Mouse (Mus musculus) kidney, embryonic 16.5 days (tissue): ENCODE data around the gene Clec2g. TPM values are rescaled to one million over a fixed set of nuclear protein-coding genes. Genes with fewer than 3 reads are reported as not detected.

Source experiments
- ATAC-seq: fragments of 200-750 bp; cut with Nextera tagmentation; 2 replicates; pipeline ENCODE4 v1.8.0; 2017; ENCODE audit warnings: moderate TSS enrichment; ENCODE audit not compliant: low FRiP score, low TSS enrichment
- H3K27ac ChIP-seq: fragments of 300-500 bp; sonication (generic); 2 replicates; pipeline ENCODE4 v1.5.1; 2014; ENCODE audit warnings: low read length
- H3K27me3 ChIP-seq: fragments of 300-500 bp; sonication (generic); 2 replicates; pipeline ENCODE4 v1.6.1; 2014; ENCODE audit warnings: low read length, control low read depth, mixed read lengths; ENCODE audit not compliant: insufficient read depth
- H3K36me3 ChIP-seq: fragments of 300-500 bp; sonication (generic); 2 replicates; pipeline ENCODE4 v1.6.1; 2014; ENCODE audit warnings: low read length, control low read depth, mixed read lengths; ENCODE audit not compliant: insufficient read depth
- H3K4me1 ChIP-seq: fragments of 300-500 bp; sonication (generic); 2 replicates; pipeline ENCODE4 v1.6.1; 2014; ENCODE audit warnings: low read length, control low read depth, mixed read lengths; ENCODE audit not compliant: insufficient read depth
- H3K4me2 ChIP-seq: fragments of 300-500 bp; sonication (generic); replicated peaks from 2 replicates; pipeline ENCODE4 v1.6.1; 2014; ENCODE audit warnings: low read depth, low read length
- H3K4me3 ChIP-seq: fragments of 300-500 bp; sonication (generic); 2 replicates; pipeline ENCODE4 v1.5.1; 2014; ENCODE audit warnings: mild to moderate bottlenecking, low read length
- H3K9ac ChIP-seq: fragments of 300-500 bp; sonication (generic); replicated peaks from 2 replicates; pipeline ENCODE4 v1.6.1; 2014; ENCODE audit warnings: low read length
- H3K9me3 ChIP-seq: fragments of 300-500 bp; sonication (generic); 2 replicates; pipeline ENCODE4 v1.6.1; 2016; ENCODE audit warnings: low read length, control low read depth
- WGBS: fragments of 180-500 bp; shearing (Covaris S2); extraction: QIAGEN DNeasy Blood & Tissue Kit; methylation state at CpG from one replicate; pipeline ENCODE4 v1.1.7; 2014; 5-methylcytosine and 5-hydroxymethylcytosine counted together
- microRNA-seq: library from miRNA; unstranded; fragments of <30 nt; microRNA quantifications from one replicate; pipeline ENCODE4, GENCODE M21; 2016
- polyA plus RNA-seq: library from polyadenylated mRNA; unstranded; fragments of >200 nt; fragmentation: Nextera tagmentation; extraction: Ambion mirVana; gene quantifications from 2 replicates; pipeline ENCODE4 v1.2.1, GENCODE M21; 2015

The Clec2g gene
- polyA plus RNA-seq, 1 experiment from 2014 or later: not detected

GRCm38 (mm10) chr6:129033397-129033796 is 99.2 kb downstream of the Clec2g start:
- H3K4me2 ChIP-seq: no peak overlapping the region
- H3K27ac ChIP-seq: no peak overlapping the region
- H3K4me1 ChIP-seq: no peaks in the 10 kb centered on the region
- H3K27me3 ChIP-seq: no peaks in the 10 kb centered on the region
- no peak for ATAC-seq
- H3K9me3 ChIP-seq: no peaks in the 10 kb centered on the region
- no peaks in the 10 kb centered on the region for H3K36me3 ChIP-seq
- H3K4me3 ChIP-seq: no peak overlapping the region
- 85% methylated on average over 2 of the region's 2 CpGs for WGBS
- H3K9ac ChIP-seq: no peak overlapping the region

Small RNAs within 50 kb of the gene (microRNA-seq; reads per million reads assigned to microRNA genes)
- not detected for gene Gm27336
- gene Mir7649: not detected

Other genes with a start within 250 kb of the Clec2g start
- gene Klrb1, start 211.3 kb upstream of the Clec2g start, polyA plus RNA-seq: not detected in 2 replicates
- 0.06 and 0.30 TPM in 2 replicates for gene Klrb1c, start 145.2 kb upstream of the Clec2g start, polyA plus RNA-seq
- not detected in 2 replicates for gene Gm44511, start 108.1 kb upstream of the Clec2g start, polyA plus RNA-seq
- 0.36 TPM in 1 of 2 replicates, not detected in the other for gene Klrb1b, start 108.0 kb upstream of the Clec2g start, polyA plus RNA-seq
- 0.12 TPM in 1 of 2 replicates, not detected in the other for gene Clec2i, start 46.8 kb upstream of the Clec2g start, polyA plus RNA-seq
- 0.65 and 0.87 TPM in 2 replicates for gene BC035044, start 43.3 kb upstream of the Clec2g start, polyA plus RNA-seq
- 0.18 and 0.21 TPM in 2 replicates for gene Klrb1f, start 111.5 kb downstream of the Clec2g start, polyA plus RNA-seq
- not detected in 2 replicates for gene Clec2e, start 166.5 kb downstream of the Clec2g start, polyA plus RNA-seq
- 0.90 and 0.91 TPM in 2 replicates for gene Clec2d, start 246.2 kb downstream of the Clec2g start, polyA plus RNA-seq